Mouse (Mus musculus) monocyte, adult 59 days (primary cell): ENCODE data around the gene D630036H23Rik. TPM values are rescaled to one million over a fixed set of nuclear protein-coding genes. Genes with fewer than 3 reads are reported as not detected.

Source experiments
- total RNA-seq, 2 experiments: library from RNA; stranded (reverse); gene quantifications; one replicate each; pipeline ENCODE4 v1.2.4; 2023

D630036H23Rik gene
- not detected for total RNA-seq

GRCm38 (mm10) chr12:36381441-36382340, at the start of gene D630036H23Rik, which contains the start of gene Ispd:
Gene D630036H23Rik (minus strand): TSS chr12:36382181.
Gene Ispd (plus strand): TSS chr12:36381450.

Other genes with a start within 250 kb of the D630036H23Rik start
- gene Ankmy2, start 225.1 kb downstream of the D630036H23Rik start, total RNA-seq = 10 to 100 TPM; 19.9 to 20.0 TPM
- 10 to 100 TPM; 58.4 to 62.0 TPM for gene Bzw2, start 224.1 kb downstream of the D630036H23Rik start, total RNA-seq
- gene Lrrc72, start 128.8 kb downstream of the D630036H23Rik start, total RNA-seq = not detected
- not detected for gene Sostdc1, start 68.0 kb downstream of the D630036H23Rik start, total RNA-seq
- gene Ispd, start 731 bp downstream of the D630036H23Rik start, total RNA-seq = 1 to 10 TPM; 1.4 to 1.6 TPM